Mouse (Mus musculus) midbrain, embryonic 10.5 days (tissue): ENCODE data around the gene Ackr4. TPM values are rescaled to one million over a fixed set of nuclear protein-coding genes. Genes with fewer than 3 reads are reported as not detected.

Source experiments
- DNase-seq: peaks from one replicate; pipeline ENCODE4 v3.0.0-alpha.2; 2017; ENCODE audit warnings: low spot score
- H3K27ac ChIP-seq: fragments of 300-500 bp; sonication (generic); replicated peaks from 2 replicates; pipeline ENCODE4 v1.5.1; 2016; ENCODE audit warnings: mild to moderate bottlenecking
- H3K27me3 ChIP-seq: fragments of 300-500 bp; sonication (generic); 2 replicates; pipeline ENCODE4 v1.6.1; 2016; ENCODE audit warnings: low read depth, mild to moderate bottlenecking; ENCODE audit not compliant: poor library complexity, severe bottlenecking
- H3K36me3 ChIP-seq: fragments of 300-500 bp; sonication (generic); 2 replicates; pipeline ENCODE4 v1.6.1; 2016; ENCODE audit warnings: mild to moderate bottlenecking, moderate library complexity
- H3K4me1 ChIP-seq: fragments of 300-500 bp; sonication (generic); 2 replicates; pipeline ENCODE4 v1.6.1; 2016
- H3K4me3 ChIP-seq: fragments of 300-500 bp; sonication (generic); 2 replicates; pipeline ENCODE4 v1.5.1; 2016; ENCODE audit warnings: mild to moderate bottlenecking, moderate library complexity
- H3K9me3 ChIP-seq: fragments of 300-500 bp; sonication (generic); replicated peaks from 2 replicates; pipeline ENCODE4 v1.6.1; 2016; ENCODE audit warnings: mild to moderate bottlenecking
- WGBS: fragments of 180-500 bp; shearing (Covaris S2); methylation state at CpG from one replicate; pipeline ENCODE4 v1.1.7; 2016; 5-methylcytosine and 5-hydroxymethylcytosine counted together
- polyA plus RNA-seq: library from polyadenylated mRNA; unstranded; fragments of >200 nt; fragmentation: Nextera tagmentation; extraction: Ambion mirVana; gene quantifications from 2 replicates; pipeline ENCODE4 v1.2.1, GENCODE M21; 2016

The Ackr4 gene
- polyA plus RNA-seq, 1 experiment from 2014 or later, result 0.59 TPM

DNA sequence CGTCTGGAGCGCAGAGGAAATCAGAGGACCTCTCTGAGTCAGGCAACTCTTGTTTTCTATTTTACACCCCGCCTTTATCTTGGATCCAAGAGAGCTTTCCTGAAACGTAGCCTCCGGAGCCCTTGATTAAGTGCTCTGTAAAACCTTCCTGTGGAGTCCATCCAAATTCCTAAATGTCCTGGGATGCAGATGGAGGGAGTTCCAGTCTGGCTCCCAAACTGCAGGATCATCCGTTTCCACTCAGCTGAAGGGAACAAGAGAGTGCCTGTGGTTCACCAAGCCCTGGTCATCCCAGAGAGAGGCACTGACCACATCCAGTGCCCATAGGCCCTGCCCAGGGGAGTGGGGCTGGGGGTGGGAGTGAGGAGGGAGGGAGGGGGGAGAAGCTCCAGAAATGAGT lies 24.4 kb downstream of the Ackr4 start:
- no peak for DNase-seq
- Histone ChIP-seq H3K27ac (no peak overlapping the region), H3K27me3 (no peaks in the 10 kb centered on the region), H3K4me3 (no peak overlapping the region), H3K9me3 (no peaks in the 10 kb centered on the region), H3K36me3 (no peaks in the 10 kb centered on the region), H3K4me1 (no peaks in the 10 kb centered on the region)
- 36% methylated on average over 6 of the region's 6 CpGs for WGBS

DNA sequence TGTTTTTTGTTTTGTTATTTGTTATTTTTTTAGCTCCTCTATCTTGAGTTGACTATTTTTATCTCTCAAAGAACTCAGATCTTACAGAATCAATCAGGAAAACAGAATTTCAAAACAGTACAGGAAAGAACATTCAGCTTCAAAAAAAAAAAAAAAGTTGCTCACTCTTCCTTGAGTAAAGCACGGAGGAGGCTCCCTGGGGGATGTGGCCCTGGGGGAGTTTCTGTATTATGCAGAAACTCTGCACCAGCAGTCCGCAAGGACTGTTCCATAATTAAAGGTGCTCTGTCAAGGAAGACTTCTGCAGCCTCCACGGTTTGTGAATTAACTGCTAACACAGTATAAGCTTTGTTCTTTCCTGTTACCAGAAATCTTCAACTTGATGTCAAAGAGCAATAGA lies 25.3 kb downstream of the Ackr4 start:
- no peaks in the 10 kb centered on the region for H3K9me3 ChIP-seq
- 41% methylated on average over 3 of the region's 3 CpGs for WGBS
- H3K36me3 ChIP-seq, result no peaks in the 10 kb centered on the region
- H3K27me3 ChIP-seq, result no peaks in the 10 kb centered on the region
- H3K4me3 ChIP-seq, result no peak overlapping the region
- no peak overlapping the region for H3K27ac ChIP-seq
- H3K4me1 ChIP-seq, result no peaks in the 10 kb centered on the region
- no peak for DNase-seq

DNA sequence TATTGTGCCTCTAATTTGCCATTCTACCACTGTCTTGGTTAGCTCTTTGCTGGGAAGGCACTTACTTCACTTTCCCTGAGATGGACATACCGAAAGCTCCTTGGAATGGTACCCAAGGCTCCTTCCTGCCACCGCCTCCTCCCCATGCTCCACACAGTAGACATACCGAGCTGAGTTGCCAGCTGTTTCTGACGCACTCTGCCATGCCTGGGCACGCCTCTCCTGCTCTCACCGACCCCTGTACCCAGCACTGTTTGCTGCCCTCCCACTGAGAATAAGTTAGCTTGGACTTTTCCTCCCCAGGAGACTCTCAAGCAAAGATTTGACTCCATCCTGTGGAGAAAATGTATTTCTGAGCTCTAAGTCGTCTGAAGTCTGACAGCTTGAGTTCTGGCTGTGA lies 25.9 kb downstream of the Ackr4 start:
- no peak overlapping the region for H3K27ac ChIP-seq
- 54% methylated on average over 7 of the region's 7 CpGs for WGBS
- H3K4me3 ChIP-seq, result no peak overlapping the region
- H3K27me3 ChIP-seq, result no peaks in the 10 kb centered on the region
- no peaks in the 10 kb centered on the region for H3K36me3 ChIP-seq
- no peak for DNase-seq
- H3K9me3 ChIP-seq, result no peaks in the 10 kb centered on the region
- no peaks in the 10 kb centered on the region for H3K4me1 ChIP-seq

DNA sequence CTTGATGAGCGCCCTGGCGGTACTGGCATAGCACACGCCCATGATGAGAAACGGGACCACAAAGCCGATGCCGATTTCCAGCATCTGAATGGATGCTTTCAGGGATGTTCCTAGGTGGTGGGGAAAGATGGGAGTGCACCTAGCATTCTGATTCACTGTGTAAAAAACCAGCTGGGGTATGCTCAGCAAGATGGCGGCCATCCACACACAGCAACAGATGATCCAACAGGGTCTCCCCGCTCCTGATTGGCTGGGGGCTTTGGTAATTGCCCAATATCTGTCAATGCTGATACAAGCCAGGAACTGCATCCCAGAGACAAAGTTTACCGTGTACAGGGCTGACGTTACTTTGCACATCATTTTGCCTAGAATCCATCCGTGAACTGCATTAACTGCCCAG lies 27.7 kb downstream of the Ackr4 start:
- Histone ChIP-seq H3K36me3 (no peaks in the 10 kb centered on the region), H3K4me3 (no peak overlapping the region), H3K9me3 (no peaks in the 10 kb centered on the region), H3K27me3 (no peaks in the 10 kb centered on the region), H3K4me1 (no peaks in the 10 kb centered on the region), H3K27ac (no peak overlapping the region)
- no peak for DNase-seq
- 89% methylated on average over 11 of the region's 11 CpGs for WGBS

DNA sequence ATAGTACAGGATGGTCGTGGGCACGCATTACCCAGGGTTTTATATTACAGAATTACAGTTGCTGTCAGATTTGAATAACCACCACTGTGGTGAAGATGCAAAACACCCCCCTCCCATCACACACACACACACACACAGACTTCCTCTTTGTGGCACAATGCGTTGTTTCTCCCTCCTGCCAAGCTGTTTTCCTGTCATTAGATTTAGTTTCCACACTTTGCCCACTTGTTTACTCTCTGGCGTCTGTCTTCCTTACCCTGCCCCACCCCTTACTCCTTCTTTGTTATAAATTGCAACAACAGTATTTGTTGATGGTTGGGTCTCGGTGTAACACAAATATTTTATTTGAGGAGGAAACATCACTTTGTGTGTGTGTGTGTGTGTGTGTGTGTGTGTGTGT lies 28.5 kb downstream of the Ackr4 start:
- no peaks in the 10 kb centered on the region for H3K36me3 ChIP-seq
- 87% methylated on average over 5 of the region's 5 CpGs for WGBS
- no peak overlapping the region for H3K27ac ChIP-seq
- no peaks in the 10 kb centered on the region for H3K4me1 ChIP-seq
- H3K9me3 ChIP-seq, result no peaks in the 10 kb centered on the region
- DNase-seq, result no peak
- H3K4me3 ChIP-seq, result no peak overlapping the region
- H3K27me3 ChIP-seq, result no peaks in the 10 kb centered on the region

DNA sequence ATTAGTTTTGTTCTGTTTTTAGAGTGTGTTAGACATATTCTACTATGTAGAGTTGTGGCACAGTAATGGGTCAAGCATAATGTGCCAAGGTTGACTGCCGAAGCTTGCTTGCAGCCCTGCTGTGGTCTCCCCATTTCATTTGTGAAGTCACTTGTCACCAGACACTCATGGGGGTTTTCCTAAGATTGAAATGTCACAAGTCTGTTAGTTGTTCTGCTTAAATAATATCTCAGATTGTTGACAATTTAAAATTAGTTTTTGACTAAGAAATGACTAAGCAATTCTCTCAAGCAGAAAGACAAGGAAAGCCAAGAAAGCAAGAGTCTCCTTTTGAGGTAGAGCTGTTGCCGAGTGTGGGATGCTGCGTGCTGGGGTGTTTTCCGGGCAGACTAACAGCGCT lies 33.8 kb downstream of the Ackr4 start:
- H3K27me3 ChIP-seq, result no peaks in the 10 kb centered on the region
- H3K4me1 ChIP-seq, result no peaks in the 10 kb centered on the region
- WGBS, result 92% methylated on average over 5 of the region's 5 CpGs
- H3K36me3 ChIP-seq, result no peaks in the 10 kb centered on the region
- DNase-seq, result no peak
- no peak overlapping the region for H3K27ac ChIP-seq
- H3K4me3 ChIP-seq, result no peak overlapping the region
- H3K9me3 ChIP-seq, result no peaks in the 10 kb centered on the region

- 85% methylated on average over 8 of the region's 8 CpGs for WGBS
- no peak overlapping the region for H3K27ac ChIP-seq
- DNase-seq, result no peak
These were observed 38.2 kb downstream of the Ackr4 start for GRCm38 (mm10) chr9:104088555-104088954.

DNA sequence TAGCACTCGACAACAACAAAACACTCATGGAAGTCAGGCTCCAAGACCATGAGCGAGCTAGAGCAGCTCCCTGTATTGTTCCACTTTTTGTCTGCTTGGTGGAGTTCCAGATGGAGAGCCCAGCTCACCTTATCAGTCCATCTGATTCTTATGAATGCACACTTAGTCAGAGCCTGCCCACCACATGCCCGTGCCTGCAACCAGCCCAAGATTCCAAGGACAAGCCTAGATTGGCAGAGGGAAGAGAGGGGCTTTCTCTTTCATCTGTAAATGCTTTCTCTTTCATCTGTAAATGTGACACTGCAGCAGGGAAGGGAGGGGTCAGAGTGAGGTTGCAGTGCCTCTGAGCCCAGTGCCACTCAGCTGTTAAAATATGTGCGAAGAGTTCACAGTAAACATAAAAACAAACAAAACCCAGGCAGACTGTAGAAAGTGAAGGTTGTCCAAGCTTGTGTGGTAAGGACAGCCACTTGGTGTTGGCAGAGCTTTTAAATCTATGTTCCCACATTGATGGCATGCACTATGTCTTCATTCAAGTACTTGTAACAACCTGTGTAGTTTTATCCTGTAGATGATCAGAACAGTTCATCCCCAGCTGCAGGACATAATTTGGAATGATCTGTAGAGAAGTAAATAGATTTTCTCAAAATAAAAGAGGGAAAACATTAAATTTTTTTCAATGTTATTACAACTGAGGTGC lies 40.9 kb downstream of the Ackr4 start:
- Histone ChIP-seq H3K4me3 (no peak overlapping the region), H3K27me3 (no peaks in the 10 kb centered on the region), H3K36me3 (no peaks in the 10 kb centered on the region), H3K9me3 (no peaks in the 10 kb centered on the region), H3K27ac (no peak overlapping the region), H3K4me1 (no peaks in the 10 kb centered on the region)
- 80% methylated on average over 4 of the region's 4 CpGs for WGBS
- DNase-seq, result no peak

More at GRCm38 (mm10) chr9:104088555-104088954, 38.2 kb downstream of the Ackr4 start:
- Histone ChIP-seq H3K27me3 (no peaks in the 10 kb centered on the region), H3K4me1 (no peaks in the 10 kb centered on the region), H3K4me3 (no peak overlapping the region), H3K9me3 (no peaks in the 10 kb centered on the region), H3K36me3 (no peaks in the 10 kb centered on the region)

- Histone ChIP-seq H3K4me1 (no peaks in the 10 kb centered on the region), H3K9me3 (no peaks in the 10 kb centered on the region), H3K27me3 (no peaks in the 10 kb centered on the region), H3K27ac (no peak overlapping the region), H3K4me3 (no peak overlapping the region), H3K36me3 (no peaks in the 10 kb centered on the region)
- no peak for DNase-seq
- WGBS, result 80% methylated on average over 3 of the region's 3 CpGs
These were observed 46.7 kb downstream of the Ackr4 start for GRCm38 (mm10) chr9:104080038-104080437.

GRCm38 (mm10) chr9:104079379-104079778 lies 47.4 kb downstream of the Ackr4 start:
- H3K27me3 ChIP-seq, result no peaks in the 10 kb centered on the region
- no peak overlapping the region for H3K4me3 ChIP-seq
- H3K4me1 ChIP-seq, result no peaks in the 10 kb centered on the region
- peak; percentile 56 for DNase-seq
- H3K9me3 ChIP-seq, result no peaks in the 10 kb centered on the region
- H3K27ac ChIP-seq, result no peak overlapping the region
- whole genome bisulfite sequencing, result 54% methylated on average over 5 of the region's 5 CpGs
- H3K36me3 ChIP-seq, result no peaks in the 10 kb centered on the region

DNA sequence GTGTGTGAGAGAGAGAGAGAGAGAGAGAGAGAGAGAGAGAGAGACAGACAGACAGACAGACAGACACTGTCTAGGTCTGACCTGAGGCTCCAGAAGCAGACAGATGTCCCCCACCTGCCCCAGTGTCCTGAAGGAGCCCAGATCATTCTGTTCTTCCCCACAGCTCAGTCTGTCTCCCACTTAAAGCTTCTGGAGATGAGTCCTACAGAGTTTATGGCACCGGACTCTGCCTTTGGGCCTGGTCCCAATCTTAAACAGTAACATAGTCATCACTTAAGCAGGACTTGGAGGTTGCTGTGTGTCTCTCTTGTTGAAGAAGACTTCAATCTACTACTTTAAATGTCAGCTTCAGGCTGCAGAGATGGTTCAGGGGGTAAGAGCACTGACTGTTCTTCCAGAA lies 48.0 kb downstream of the Ackr4 start:
- H3K36me3 ChIP-seq, result no peaks in the 10 kb centered on the region
- no peaks in the 10 kb centered on the region for H3K9me3 ChIP-seq
- no peak overlapping the region for H3K27ac ChIP-seq
- WGBS, result 94% methylated on average over 1 of the region's 1 CpGs
- H3K4me3 ChIP-seq, result no peak overlapping the region
- H3K4me1 ChIP-seq, result no peaks in the 10 kb centered on the region
- no peaks in the 10 kb centered on the region for H3K27me3 ChIP-seq
- no peak for DNase-seq

DNA sequence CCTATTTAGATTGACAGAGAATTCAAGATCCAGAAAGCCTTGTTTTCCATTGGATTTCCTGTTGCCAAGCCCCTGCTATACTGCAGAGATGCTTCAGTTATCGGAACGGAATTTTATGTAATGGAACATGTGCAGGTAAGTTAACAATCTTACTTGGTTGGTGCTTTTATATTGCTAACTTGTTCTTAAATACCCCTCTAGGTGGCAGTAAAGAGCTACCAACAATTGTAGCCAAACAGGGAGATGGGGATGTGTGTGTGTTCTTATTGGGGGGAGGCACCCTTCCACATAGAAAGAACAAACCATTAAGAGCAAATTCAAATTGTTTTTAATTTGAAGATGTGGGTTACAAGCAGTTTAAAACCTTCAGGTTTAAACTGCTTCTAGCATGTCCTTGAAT lies 50.9 kb downstream of the Ackr4 start:
- Histone ChIP-seq H3K4me3 (no peak overlapping the region), H3K4me1 (no peaks in the 10 kb centered on the region), H3K36me3 (no peaks in the 10 kb centered on the region), H3K27ac (no peak overlapping the region), H3K27me3 (no peaks in the 10 kb centered on the region), H3K9me3 (no peaks in the 10 kb centered on the region)
- WGBS, result 69% methylated on average over 2 of the region's 2 CpGs
- no peak for DNase-seq

GRCm38 (mm10) chr9:104070863-104071604 lies 55.7 kb downstream of the Ackr4 start:
- H3K27me3 ChIP-seq, result no peaks in the 10 kb centered on the region
- no peak overlapping the region for H3K27ac ChIP-seq
- WGBS, result 83% methylated on average over 8 of the region's 8 CpGs
- no peak for DNase-seq
- H3K4me3 ChIP-seq, result no peak overlapping the region
- no peaks in the 10 kb centered on the region for H3K36me3 ChIP-seq
- H3K9me3 ChIP-seq, result no peaks in the 10 kb centered on the region
- no peaks in the 10 kb centered on the region for H3K4me1 ChIP-seq
